Mouse (Mus musculus) midbrain, embryonic 16.5 days (tissue): ENCODE results near the gene Ddx24. TPM values are rescaled to one million over a fixed set of nuclear protein-coding genes. Genes with fewer than 3 reads are reported as not detected.

Source experiments
- ATAC-seq: fragments of 200-750 bp; cut with Nextera tagmentation; 2 replicates; pipeline ENCODE4 v1.8.0; 2017; ENCODE audit warnings: moderate TSS enrichment
- H3K27ac ChIP-seq: fragments of 300-500 bp; sonication (generic); 2 replicates; pipeline ENCODE4 v1.5.1; 2014; ENCODE audit warnings: mild to moderate bottlenecking, low read length, mixed read lengths
- H3K27me3 ChIP-seq: fragments of 300-500 bp; sonication (generic); 2 replicates; pipeline ENCODE4 v1.6.1; 2014; ENCODE audit warnings: low read depth, low read length, mixed read lengths; ENCODE audit not compliant: control insufficient read depth, insufficient read depth
- H3K36me3 ChIP-seq: fragments of 300-500 bp; sonication (generic); 2 replicates; pipeline ENCODE4 v1.6.1; 2014; ENCODE audit warnings: mild to moderate bottlenecking, low read length, moderate library complexity, mixed read lengths; ENCODE audit not compliant: control insufficient read depth, insufficient read depth
- H3K4me1 ChIP-seq: fragments of 300-500 bp; sonication (generic); 2 replicates; pipeline ENCODE4 v1.6.1; 2014; ENCODE audit warnings: mild to moderate bottlenecking, low read length, mixed read lengths; ENCODE audit not compliant: control insufficient read depth, insufficient read depth
- H3K4me2 ChIP-seq: fragments of 300-500 bp; sonication (generic); 2 replicates; pipeline ENCODE4 v1.6.1; 2014; ENCODE audit warnings: mild to moderate bottlenecking, low read length, mixed read lengths
- H3K4me3 ChIP-seq: fragments of 300-500 bp; sonication (generic); 2 replicates; pipeline ENCODE4 v1.5.1; 2014; ENCODE audit warnings: low read depth, mild to moderate bottlenecking, low read length, moderate library complexity, mixed read lengths
- H3K9ac ChIP-seq: fragments of 300-500 bp; sonication (generic); 2 replicates; pipeline ENCODE4 v1.6.1; 2014; ENCODE audit warnings: low read depth, low read length, mixed read lengths
- H3K9me3 ChIP-seq: fragments of 300-500 bp; sonication (generic); replicated peaks from 2 replicates; pipeline ENCODE4 v1.6.1; 2014; ENCODE audit warnings: mild to moderate bottlenecking, low read length, mixed read lengths; ENCODE audit not compliant: control insufficient read depth, poor library complexity, severe bottlenecking
- WGBS: fragments of 180-500 bp; shearing (Covaris S2); extraction: QIAGEN DNeasy Blood & Tissue Kit; methylation state at CpG from one replicate; pipeline ENCODE4 v1.1.7; 2014; 5-methylcytosine and 5-hydroxymethylcytosine counted together
- polyA plus RNA-seq: library from polyadenylated mRNA; unstranded; fragments of >200 nt; fragmentation: Nextera tagmentation; extraction: Ambion mirVana; gene quantifications from 2 replicates; pipeline ENCODE4 v1.2.1, GENCODE M21; 2015

The Ddx24 gene
- polyA plus RNA-seq, 1 experiment from 2014 or later: 150 TPM

DNA sequence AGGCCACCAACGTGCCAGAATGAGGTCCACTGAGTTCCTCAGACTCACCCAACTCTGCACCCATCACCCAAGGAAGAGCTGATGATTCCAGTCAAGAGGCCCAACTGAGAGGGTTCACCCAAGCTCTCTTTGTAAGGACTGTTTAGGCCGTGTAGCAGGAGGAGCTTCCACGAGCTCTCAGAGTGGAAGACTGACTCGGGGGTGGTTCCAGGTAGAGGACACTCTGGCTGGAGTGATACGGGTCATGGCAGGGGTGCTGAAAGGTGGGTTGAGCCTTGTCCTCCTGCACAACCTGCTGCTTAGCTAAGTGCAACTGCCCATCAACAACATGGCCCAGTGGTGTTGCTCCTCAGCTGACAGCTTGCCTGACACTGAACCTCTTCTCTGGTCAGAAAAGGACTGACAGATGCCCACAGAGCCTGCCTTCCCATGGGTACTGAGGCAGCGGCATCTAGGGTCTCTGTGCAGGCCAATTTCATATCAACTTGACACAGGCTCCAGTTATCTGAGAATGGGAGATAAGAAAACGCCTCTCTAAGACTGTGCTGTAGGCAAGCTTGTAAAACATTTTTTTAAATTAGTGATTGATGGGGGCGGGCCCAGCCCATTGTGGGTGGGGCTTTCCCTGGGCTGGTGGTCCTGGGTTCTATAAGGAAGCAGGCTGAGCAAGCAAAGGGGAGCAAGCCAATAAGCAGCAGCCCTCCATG, 51.9 kb downstream of the Ddx24 start:
- Histone ChIP-seq H3K4me2 (no peak overlapping the region), H3K36me3 (no peaks in the 10 kb centered on the region), H3K27ac (no peak overlapping the region), H3K4me1 (no peaks in the 10 kb centered on the region), H3K27me3 (no peaks in the 10 kb centered on the region), H3K9me3 (no peaks in the 10 kb centered on the region; the same call in 1 of the 2 replicates), H3K4me3 (no peak overlapping the region), H3K9ac (no peak overlapping the region)
- 81% methylated on average over 8 of the region's 8 CpGs for WGBS
- no peak for ATAC-seq

DNA sequence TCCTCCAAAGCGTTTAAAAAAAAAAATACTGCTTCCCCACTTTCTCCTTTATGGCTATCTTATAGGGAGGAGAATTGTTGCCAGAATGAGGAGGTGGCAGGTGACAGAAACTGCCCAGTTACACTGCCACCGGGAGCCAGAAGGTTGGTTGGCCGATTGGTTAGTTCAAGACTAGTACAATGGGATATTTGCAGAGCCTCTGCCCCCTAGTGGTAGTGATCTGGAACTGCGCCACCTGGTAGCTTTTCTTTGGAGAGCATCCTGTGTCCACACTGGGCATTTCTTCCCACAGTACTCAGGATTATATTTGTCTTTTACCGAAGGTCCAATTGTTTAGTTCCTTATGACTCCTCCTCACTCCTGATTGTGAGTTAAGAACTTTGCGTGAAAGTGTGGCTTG, 53.9 kb downstream of the Ddx24 start:
- no peak for ATAC-seq
- Histone ChIP-seq H3K4me3 (no peak overlapping the region), H3K27me3 (no peaks in the 10 kb centered on the region), H3K4me2 (no peak overlapping the region), H3K36me3 (no peaks in the 10 kb centered on the region), H3K27ac (no peak overlapping the region), H3K9me3 (no peaks in the 10 kb centered on the region; the same call in 1 of the 2 replicates), H3K9ac (no peak overlapping the region), H3K4me1 (no peaks in the 10 kb centered on the region)
- WGBS: 28% methylated on average over 6 of the region's 6 CpGs

DNA sequence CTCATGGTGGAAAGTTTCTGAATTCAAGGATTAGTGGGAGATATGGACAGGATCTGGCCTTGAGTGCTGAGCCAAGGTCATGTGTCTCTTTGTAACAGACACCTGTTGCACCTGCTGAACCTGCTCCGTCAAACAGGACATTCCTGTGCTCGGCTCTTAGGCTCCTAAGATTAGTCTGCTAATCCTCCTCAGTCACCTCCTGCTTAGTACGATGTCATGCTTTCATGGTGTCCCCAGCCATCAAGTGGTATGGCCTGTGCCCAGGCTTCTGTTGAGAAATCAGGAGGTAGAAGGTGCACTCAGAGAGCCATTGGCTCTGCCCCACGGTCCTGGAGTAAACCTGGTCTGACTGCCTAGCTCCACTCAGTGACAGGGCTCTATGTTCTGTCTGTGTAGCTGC, 54.8 kb downstream of the Ddx24 start:
- no peaks in the 10 kb centered on the region for H3K27me3 ChIP-seq
- WGBS: 82% methylated on average over 4 of the region's 4 CpGs
- H3K27ac ChIP-seq: no peak overlapping the region
- H3K9ac ChIP-seq: no peak overlapping the region
- no peaks in the 10 kb centered on the region for H3K36me3 ChIP-seq
- no peak overlapping the region for H3K4me3 ChIP-seq
- no peaks in the 10 kb centered on the region for H3K4me1 ChIP-seq
- no peak for ATAC-seq
- no peaks in the 10 kb centered on the region; the same call in 1 of the 2 replicates for H3K9me3 ChIP-seq
- H3K4me2 ChIP-seq: no peak overlapping the region

DNA sequence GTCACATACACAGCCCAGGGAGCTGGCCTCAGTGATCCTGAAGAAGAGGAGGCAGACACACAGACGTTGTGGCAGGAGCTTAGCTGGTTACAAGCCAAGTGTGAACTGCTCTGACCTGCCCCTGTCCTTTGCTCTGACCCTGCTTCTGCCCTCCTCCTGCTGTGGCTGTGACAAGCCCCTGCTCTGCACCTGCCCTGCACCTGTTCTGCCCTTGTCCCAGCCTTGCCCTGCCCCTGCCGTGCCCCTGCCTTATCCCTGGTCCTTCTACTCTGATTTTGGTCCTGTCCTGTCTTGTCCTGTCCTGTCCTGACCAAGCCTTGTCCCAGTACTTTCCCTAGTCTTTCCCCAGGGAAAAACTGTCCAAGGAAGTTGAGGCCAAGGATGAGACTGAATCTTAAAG, 56.9 kb downstream of the Ddx24 start:
- H3K27ac ChIP-seq: no peak overlapping the region
- no peak overlapping the region for H3K4me3 ChIP-seq
- H3K27me3 ChIP-seq: no peaks in the 10 kb centered on the region
- H3K9me3 ChIP-seq: no peaks in the 10 kb centered on the region
- 87% methylated on average over 2 of the region's 2 CpGs for WGBS
- ATAC-seq: no peak
- H3K4me1 ChIP-seq: no peaks in the 10 kb centered on the region
- no peaks in the 10 kb centered on the region for H3K36me3 ChIP-seq
- H3K9ac ChIP-seq: no peak overlapping the region
- H3K4me2 ChIP-seq: no peak overlapping the region

DNA sequence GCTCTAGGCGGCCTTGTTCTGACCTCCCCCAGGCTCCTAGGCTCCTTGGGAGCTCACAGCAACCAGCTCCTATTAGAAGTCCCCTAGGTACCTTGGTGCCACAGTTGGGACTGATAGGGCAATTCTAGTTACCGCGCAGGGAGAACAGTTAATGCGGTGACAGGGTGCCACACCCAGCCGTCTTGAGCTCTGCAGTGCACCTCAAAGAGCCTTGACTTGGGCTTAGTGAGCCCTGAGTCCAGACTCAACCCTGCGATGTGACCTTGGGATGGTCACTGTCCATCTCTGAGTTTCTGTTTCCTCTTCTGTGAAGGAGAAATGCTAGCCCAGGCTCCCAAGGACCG, 57.3 kb downstream of the Ddx24 start:
- Histone ChIP-seq H3K27ac (no peak overlapping the region), H3K4me3 (no peak overlapping the region), H3K27me3 (no peaks in the 10 kb centered on the region), H3K4me2 (peak overlapping the region; percentile 0; the same call in 1 of the 2 replicates), H3K4me1 (no peaks in the 10 kb centered on the region), H3K9ac (no peak overlapping the region), H3K36me3 (no peaks in the 10 kb centered on the region), H3K9me3 (no peaks in the 10 kb centered on the region)
- WGBS: 81% methylated on average over 7 of the region's 7 CpGs
- no peak for ATAC-seq

DNA sequence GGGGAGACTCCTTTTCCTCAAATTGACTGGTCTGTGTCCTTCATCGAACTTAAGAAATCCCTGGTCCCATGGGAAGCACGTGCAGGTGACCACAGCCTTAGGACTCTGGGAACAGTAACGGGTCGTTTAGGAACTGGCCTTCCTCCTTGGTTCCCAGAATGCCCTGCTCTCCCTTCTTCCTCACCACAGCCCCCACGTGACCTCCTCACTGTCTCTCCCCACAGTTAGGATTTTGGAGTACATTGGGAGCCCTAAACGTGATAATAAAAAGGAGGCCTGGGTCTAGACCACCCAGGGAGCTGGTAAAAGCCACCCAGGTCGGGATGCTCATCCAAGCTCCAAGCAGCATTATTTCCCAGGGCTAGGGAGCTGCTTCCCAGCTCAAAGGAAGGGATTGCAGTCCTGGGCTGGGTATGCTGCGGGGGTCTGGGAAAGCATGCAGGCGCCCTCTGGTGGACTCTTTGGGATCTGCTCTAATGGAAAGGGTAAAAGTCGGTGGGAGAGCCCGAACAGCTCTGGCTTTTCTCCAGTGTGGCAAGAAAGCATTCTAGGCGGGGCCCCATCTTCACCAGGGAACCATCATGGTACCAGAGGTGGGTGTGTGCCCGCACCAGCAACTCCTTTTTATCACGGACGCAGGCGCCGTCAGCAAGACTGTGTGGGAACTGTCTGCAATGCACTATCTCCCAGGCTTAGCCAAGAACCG, 57.9 kb downstream of the Ddx24 start:
- Histone ChIP-seq H3K9me3 (no peaks in the 10 kb centered on the region), H3K27me3 (no peaks in the 10 kb centered on the region), H3K36me3 (no peaks in the 10 kb centered on the region), H3K27ac (no peak overlapping the region), H3K4me3 (no peak overlapping the region), H3K4me1 (no peaks in the 10 kb centered on the region), H3K4me2 (peak overlapping the region; percentile 0; the same call in 1 of the 2 replicates), H3K9ac (no peak overlapping the region)
- ATAC-seq: peak; percentile 75
- 16% methylated on average over 18 of the region's 18 CpGs for WGBS

DNA sequence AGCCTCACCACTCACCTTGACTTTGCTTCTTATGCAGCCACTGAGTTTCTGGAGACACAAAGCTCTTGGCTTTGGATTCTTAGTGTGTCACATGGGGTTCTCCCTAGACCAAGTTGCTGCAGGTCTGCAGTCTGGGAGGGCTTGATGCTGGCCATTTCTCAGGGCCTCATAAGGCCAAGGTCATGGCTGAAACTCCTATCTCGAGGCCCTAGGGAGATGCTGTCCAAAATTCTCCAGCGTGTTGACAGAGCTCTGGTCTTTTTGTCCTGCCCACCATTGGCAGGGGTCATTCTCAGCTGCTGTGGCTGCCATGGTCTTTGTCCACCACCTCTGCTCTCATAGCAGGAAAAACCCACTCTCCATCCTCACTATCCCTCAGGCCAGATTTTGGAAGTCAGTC, 58.5 kb downstream of the Ddx24 start:
- H3K4me2 ChIP-seq: no peak overlapping the region
- WGBS: 79% methylated on average over 2 of the region's 2 CpGs

DNA sequence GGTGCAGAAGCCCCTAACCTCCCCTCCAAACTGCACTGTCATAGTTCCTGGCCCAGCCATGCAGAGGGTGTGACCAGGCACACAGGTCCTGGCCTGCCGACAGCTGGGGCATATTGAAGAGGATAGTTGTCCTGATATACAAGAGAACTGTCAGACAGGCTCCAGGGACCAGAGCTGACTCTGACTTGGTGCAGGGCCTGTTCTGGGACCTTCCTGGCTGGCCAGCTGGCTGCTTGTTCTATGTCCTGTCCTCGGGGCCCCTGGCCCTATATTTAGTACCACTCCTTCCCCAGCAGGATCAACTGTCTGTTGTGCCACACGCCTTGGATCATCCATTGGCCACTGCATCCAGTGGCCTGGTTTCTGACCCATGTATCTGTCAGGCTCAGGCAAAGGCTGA, 63.3 kb downstream of the Ddx24 start:
- Histone ChIP-seq H3K4me3 (no peak overlapping the region), H3K36me3 (no peaks in the 10 kb centered on the region), H3K27me3 (no peaks in the 10 kb centered on the region), H3K27ac (no peak overlapping the region), H3K4me2 (no peak overlapping the region), H3K9ac (no peak overlapping the region), H3K9me3 (no peaks in the 10 kb centered on the region), H3K4me1 (no peaks in the 10 kb centered on the region)
- ATAC-seq: no peak
- 85% methylated on average over 3 of the region's 3 CpGs for WGBS

More for the DNA sequence above, 58.5 kb downstream of the Ddx24 start:
- H3K27ac ChIP-seq: no peak overlapping the region
- H3K9me3 ChIP-seq: no peaks in the 10 kb centered on the region
- no peak overlapping the region for H3K9ac ChIP-seq
- H3K36me3 ChIP-seq: no peaks in the 10 kb centered on the region
- no peak overlapping the region for H3K4me3 ChIP-seq
- H3K27me3 ChIP-seq: no peaks in the 10 kb centered on the region
- no peak for ATAC-seq
- H3K4me1 ChIP-seq: no peaks in the 10 kb centered on the region

DNA sequence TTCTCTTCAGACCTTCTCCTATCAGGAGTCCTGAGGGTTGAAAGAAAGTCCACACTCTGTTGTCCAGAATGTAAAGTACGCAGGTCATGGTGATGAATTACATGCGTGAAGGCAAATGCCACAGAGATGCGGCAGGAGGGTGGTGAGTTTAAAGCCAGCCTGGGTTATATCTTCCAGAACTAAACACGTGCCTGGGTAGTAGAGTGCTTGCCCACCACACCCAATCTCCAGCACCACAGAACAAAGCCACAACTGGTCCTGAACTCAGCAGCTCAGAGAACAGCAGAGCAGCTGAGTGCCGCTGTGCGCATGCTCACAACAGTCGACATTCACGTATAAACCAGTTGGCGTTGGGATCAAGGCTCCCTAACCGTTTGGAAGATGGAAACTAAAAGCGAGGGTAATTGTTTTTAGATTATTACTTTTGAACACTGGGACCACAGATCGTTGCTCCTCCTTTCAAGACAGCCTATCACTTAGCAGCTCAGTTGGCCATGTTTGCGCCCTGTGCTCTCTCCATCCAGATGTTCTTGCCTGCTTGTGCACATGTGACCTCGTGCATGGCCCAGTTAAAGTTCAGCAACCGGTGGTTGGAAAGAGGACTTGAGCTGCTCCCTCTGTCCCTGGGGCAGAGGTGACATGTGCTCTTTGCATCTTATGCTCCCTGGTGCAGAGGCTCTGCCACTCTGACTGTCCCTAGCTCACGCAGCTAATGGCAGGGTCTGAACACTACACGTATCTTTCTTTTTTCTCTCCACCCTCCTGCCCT, 63.9 kb downstream of the Ddx24 start:
- H3K4me1 ChIP-seq: no peaks in the 10 kb centered on the region
- H3K4me2 ChIP-seq: no peak overlapping the region
- H3K27ac ChIP-seq: no peak overlapping the region
- H3K9ac ChIP-seq: no peak overlapping the region
- no peaks in the 10 kb centered on the region for H3K9me3 ChIP-seq
- no peak overlapping the region for H3K4me3 ChIP-seq
- ATAC-seq: no peak
- WGBS: 90% methylated on average over 17 of the region's 17 CpGs
- H3K27me3 ChIP-seq: no peaks in the 10 kb centered on the region
- no peaks in the 10 kb centered on the region for H3K36me3 ChIP-seq
